In the genomic region with DNA sequence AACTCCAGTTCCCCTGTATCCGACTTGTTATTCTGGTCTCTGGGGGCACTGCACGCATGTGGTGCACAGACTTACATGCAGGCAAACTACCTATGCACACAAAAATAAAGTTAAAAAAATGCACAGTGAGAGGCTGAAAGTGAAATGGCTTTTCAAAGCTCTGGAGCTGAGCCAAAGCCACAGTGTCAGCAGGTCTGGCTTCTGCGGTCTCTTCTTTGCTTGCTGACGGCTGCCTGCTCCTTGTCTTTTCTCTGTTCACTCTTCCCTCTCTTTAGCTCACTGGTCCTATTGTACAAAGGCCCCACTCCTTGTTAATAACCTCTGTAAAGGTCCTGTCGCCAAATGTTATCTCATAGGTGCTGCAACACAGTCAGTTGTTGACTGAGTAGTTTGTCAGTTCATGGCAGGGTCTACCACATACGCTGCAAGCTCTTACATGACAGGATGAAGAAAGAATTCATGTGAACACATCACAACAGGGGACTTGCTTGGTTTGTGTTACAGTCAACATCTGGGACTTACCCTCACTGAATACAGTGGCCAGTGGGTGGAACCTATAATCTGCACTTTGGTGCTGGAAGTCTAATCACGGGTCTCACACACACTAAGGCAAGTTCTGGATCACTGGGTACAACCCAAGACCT, we compare ENCODE assay signal across 20 mouse cellular contexts. TPM values are rescaled to one million over a fixed set of nuclear protein-coding genes. Genes with fewer than 3 reads are reported as not detected.
DNase-seq lines count a peak whose midpoint lies in the region; TF ChIP-seq lines count a peak whose summit lies in the region.
"Had no signal": no experiment of that assay in that cellular context is flagged by ENCODE, and none has a peak within 500 bp of the region (broad histone marks: within the 10 kb centered on the region; RNA-seq: fewer than 3 reads in every experiment).

No protein-coding gene starts in this region.

- H3K27ac ChIP-seq in thymus, adult 2 months (ENCODE audit: control insufficient read depth, insufficient read depth, low read length), result no peak overlapping the region
- no peak overlapping the region for H3K27ac ChIP-seq in CH12.LX (ENCODE audit: insufficient read depth, low read depth)
- H3K27ac ChIP-seq in kidney, adult 2 months (ENCODE audit: insufficient read depth, low read depth, low read length), result no peak overlapping the region
- H3K27ac ChIP-seq: forebrain, embryonic 12.5 days; kidney, embryonic 15.5 days; limb, embryonic 10.5 days; liver, embryonic 12.5 days; macrophage; midbrain, embryonic 13.5 days had no signal

- H3K36me3 ChIP-seq in thymus, adult 2 months (ENCODE audit: control insufficient read depth, insufficient read depth, low read length), result no peaks in the 10 kb centered on the region
- no peaks in the 10 kb centered on the region for H3K36me3 ChIP-seq in CH12.LX (replicated peaks in 1 of 2; ENCODE audit: control insufficient read depth in 1 of 2, insufficient read depth in 1 of 2, low read length in 1 of 2)
- H3K36me3 ChIP-seq in kidney, adult 2 months (ENCODE audit: control insufficient read depth, insufficient read depth, low read length), result no peaks in the 10 kb centered on the region
- H3K36me3 ChIP-seq: forebrain, embryonic 12.5 days; heart, embryonic 12.5 days; kidney, embryonic 15.5 days; limb, embryonic 10.5 days; liver, embryonic 12.5 days; midbrain, embryonic 13.5 days had no signal

- no peak for TF ChIP-seq CTCF in thymus, adult 2 months (IDR thresholded peaks at IDR 0.05; ENCODE audit: borderline replicate concordance, control insufficient read depth, extremely low read depth, insufficient read depth, low read length, poor library complexity)
- no peak for TF ChIP-seq CTCF in CH12.LX (conservative IDR thresholded peaks at IDR 0.05 in 1 of 2, IDR thresholded peaks at IDR 0.05 in 1 of 2; ENCODE audit: low read depth in 2 of 2, low read length in 2 of 2)
- TF ChIP-seq CTCF in kidney, adult 2 months (conservative IDR thresholded peaks at IDR 0.05; ENCODE audit: insufficient read depth, insufficient read length, low read depth, low read length), result no peak

- H3K4me2 ChIP-seq in CH12.LX (ENCODE audit: insufficient read depth, low read depth, poor library complexity, severe bottlenecking), result no peak overlapping the region
- H3K4me2 ChIP-seq: forebrain, embryonic 12.5 days; heart, embryonic 12.5 days; kidney, embryonic 15.5 days; liver, embryonic 12.5 days; lung, embryonic 14.5 days; midbrain, embryonic 13.5 days had no signal

- peaks cover 8% of the 10 kb centered on the region for H3K4me1 ChIP-seq in thymus, adult 2 months (replicated peaks; ENCODE audit: control insufficient read depth, insufficient read depth, low read length)
- H3K4me1 ChIP-seq in CH12.LX (ENCODE audit: control insufficient read depth in 1 of 2, insufficient read depth in 2 of 2), result peaks cover 11 to 17% of the 10 kb centered on the region in 2 experiments
- H3K4me1 ChIP-seq in kidney, adult 2 months (ENCODE audit: control insufficient read depth, insufficient read depth, low read length), result no peaks in the 10 kb centered on the region
- H3K4me1 ChIP-seq: forebrain, embryonic 12.5 days; heart, embryonic 12.5 days; liver, embryonic 12.5 days; midbrain, embryonic 13.5 days had no signal

- DNase-seq in thymus, adult 2 months, result peak; percentile 44
- DNase-seq in thymus, postnatal 10 days (ENCODE audit: low spot score in 2 of 2), result no peak
- DNase-seq in CH12.LX (ENCODE audit: extremely low read depth), result no peak
- peak; percentile 48 for DNase-seq in induced T-regulatory cell, adult 2 months (ENCODE audit: low read depth)
- peak; percentile 32 for DNase-seq in thymus, postnatal 14 days
- DNase-seq in kidney, adult 2 months, result no peak
- DNase-seq in lung, postnatal 10 days, result no peak
- DNase-seq in kidney, adult 8-10 months, result no peak
- DNase-seq: cerebellum, adult 8-10 months; gastrocnemius, postnatal 14 days; heart, postnatal 36 days; lung, embryonic 14.5 days had no signal

- TF ChIP-seq RAD21 in CH12.LX (IDR thresholded peaks at IDR 0.05; ENCODE audit: low read depth, low read length), result no peak

- dilution Hi-C loops in CH12.LX (cut with MboI; ENCODE audit: extremely low pct_ligation_motif_present, extremely low pct_unique_long_range_greater_than_20kb, low sequenced_read_pairs), result no loop called here

- H3K27me3 ChIP-seq in thymus, adult 2 months (ENCODE audit: control insufficient read depth, insufficient read depth, low read length), result no peaks in the 10 kb centered on the region
- no peaks in the 10 kb centered on the region for H3K27me3 ChIP-seq in CH12.LX (replicated peaks)
- H3K27me3 ChIP-seq in kidney, adult 2 months (replicated peaks; ENCODE audit: control insufficient read depth, insufficient read depth, low read length), result no peaks in the 10 kb centered on the region
- H3K27me3 ChIP-seq: forebrain, embryonic 12.5 days; heart, embryonic 12.5 days; kidney, embryonic 15.5 days; liver, embryonic 12.5 days; midbrain, embryonic 13.5 days; Patski had no signal

- H3K9me3 ChIP-seq in CH12.LX (replicated peaks; ENCODE audit: low read length), result no peaks in the 10 kb centered on the region
- H3K9me3 ChIP-seq: forebrain, embryonic 12.5 days; heart, embryonic 12.5 days; kidney, embryonic 15.5 days; limb, embryonic 10.5 days; liver, embryonic 12.5 days; midbrain, embryonic 13.5 days had no signal

- H3K79me2 ChIP-seq in CH12.LX (replicated peaks; ENCODE audit: control insufficient read depth, extremely low read depth, insufficient read depth, poor library complexity, severe bottlenecking), result no peaks in the 10 kb centered on the region

- no peak for TF ChIP-seq POLR2A in thymus, adult 2 months (IDR thresholded peaks at IDR 0.05; ENCODE audit: control insufficient read depth, extremely low read depth, insufficient read depth, low read length, poor library complexity)
- TF ChIP-seq POLR2A in CH12.LX (IDR thresholded peaks at IDR 0.05; ENCODE audit: low read depth, low read length), result no peak
- TF ChIP-seq POLR2A in kidney, adult 2 months (IDR thresholded peaks at IDR 0.05; ENCODE audit: low read depth, low read length), result no peak

- H3K4me3 ChIP-seq in thymus, adult 2 months (ENCODE audit: control insufficient read depth, insufficient read depth, low read length), result no peak overlapping the region
- no peak overlapping the region for H3K4me3 ChIP-seq in CH12.LX (replicated peaks in 1 of 3; ENCODE audit: low read depth in 2 of 3, low read length in 2 of 3, poor library complexity in 1 of 3)
- H3K4me3 ChIP-seq in kidney, adult 2 months (ENCODE audit: insufficient read depth, low read depth, low read length), result no peak overlapping the region
- H3K4me3 ChIP-seq: forebrain, embryonic 12.5 days; heart, embryonic 12.5 days; kidney, embryonic 15.5 days; limb, embryonic 10.5 days; liver, embryonic 12.5 days; midbrain, embryonic 13.5 days had no signal

- WGBS in thymus, adult 2 months, result 9% methylated on average over 7 of the region's 7 CpGs
- 78% methylated on average over 7 of the region's 7 CpGs for WGBS in kidney, adult 2 months

- H3K9ac ChIP-seq in CH12.LX (ENCODE audit: insufficient read depth, low read depth), result no peak overlapping the region
- H3K9ac ChIP-seq: forebrain, embryonic 12.5 days; heart, embryonic 12.5 days; kidney, embryonic 15.5 days; liver, embryonic 12.5 days; lung, embryonic 14.5 days; midbrain, embryonic 13.5 days had no signal

- TF ChIP-seq EP300 in CH12.LX (IDR thresholded peaks at IDR 0.05; ENCODE audit: low read length), result no peak

- in situ Hi-C loops in CH12.LX (cut with MboI; ENCODE audit: low pct_ligation_motif_present, low pct_unique_long_range_greater_than_20kb, low sequenced_read_pairs), result no loop called here

TF ChIP-seq in CH12.LX, 34 proteins besides CTCF, POLR2A, EP300 and RAD21:
- TF ChIP-seq ZKSCAN1 (IDR thresholded peaks at IDR 0.05; ENCODE audit: borderline replicate concordance, low read depth, low read length), result no peak
- no peak for TF ChIP-seq TBP (conservative IDR thresholded peaks at IDR 0.05; ENCODE audit: low read depth, low read length)
- no peak for TF ChIP-seq USF1 (IDR thresholded peaks at IDR 0.05; ENCODE audit: low read depth, low read length)
- no peak for TF ChIP-seq MAZ (IDR thresholded peaks at IDR 0.05; ENCODE audit: low read depth, low read length)
- no peak for TF ChIP-seq NRF1 (IDR thresholded peaks at IDR 0.05; ENCODE audit: low read depth, low read length)
- no peak for TF ChIP-seq MAFK (IDR thresholded peaks at IDR 0.05; ENCODE audit: insufficient replicate concordance, low read length)
- TF ChIP-seq ZNF384 (IDR thresholded peaks at IDR 0.05; ENCODE audit: low read depth, low read length), result peak; percentile 46; the same call in 1 of the 2 replicates
- TF ChIP-seq CHD1 (IDR thresholded peaks at IDR 0.05; ENCODE audit: low read depth, low read length), result no peak
- no peak for TF ChIP-seq UBTF (IDR thresholded peaks at IDR 0.05; ENCODE audit: low read depth, low read length)
- peak; percentile 38 for TF ChIP-seq BHLHE40 (IDR thresholded peaks at IDR 0.05; ENCODE audit: low read depth, low read length)
- TF ChIP-seq MXI1 (IDR thresholded peaks at IDR 0.05; ENCODE audit: low read depth, low read length), result no peak

RNA-seq across cellular contexts. Expression of a gene that starts 33.2 kb away (rescaled TPM):
- 0.46 and 0.50 TPM in 2 replicates for polyA plus RNA-seq in thymus, adult 2 months (2012; rRNA removed)
- total RNA-seq in CH12.LX (2012; rRNA removed), result not detected in 2 replicates
- total RNA-seq in CH12.LX (2014; rRNA removed), result not detected in 2 replicates
- polyA plus RNA-seq in CH12.LX (2012; ENCODE audit: insufficient read length, low read depth), result not detected in 2 replicates
- 0.03 TPM in 2 replicates for polyA plus RNA-seq in kidney, adult 2 months (2012; rRNA removed)
- total RNA-seq: heart, postnatal 36 days had no signal
- polyA plus RNA-seq: heart, embryonic 12.5 days; limb, embryonic 10.5 days; liver, embryonic 12.5 days; lung, embryonic 14.5 days had no signal

Comparison
In these comparisons a context has a peak if more than half of its experiments do, and no peak if none do; other contexts are left out.
1. DNase-seq: peak in thymus, adult 2 months (single experiment), induced T-regulatory cell, adult 2 months (single experiment) and thymus, postnatal 14 days (single experiment); none in thymus, postnatal 10 days (0 of 2), CH12.LX (single experiment), kidney, adult 2 months (single experiment), lung, postnatal 10 days (single experiment) and kidney, adult 8-10 months (0 of 2).